Mouse (Mus musculus) adrenal gland, postnatal 36 days (tissue): ENCODE data around the gene Chadl. TPM values are rescaled to one million over a fixed set of nuclear protein-coding genes. Genes with fewer than 3 reads are reported as not detected.

ENCODE experiments used
- DNase-seq, 2 experiments: peaks; one replicate each; pipeline ENCODE4 v3.0.0; 2021; ENCODE audit warnings: mixed read lengths in 1 of 2
- total RNA-seq, 2 experiments: library from RNA; stranded (reverse); gene quantifications; 2 replicates each; pipeline ENCODE4 v1.2.3; 2021

The Chadl gene
- total RNA-seq, 2 experiments from 2014 or later: 2.4 to 3.3 TPM

GRCm38 (mm10) chr15:81700601-81701000, 3.5 kb upstream of the Chadl start:
- peak; percentile 16 to 44 for DNase-seq

DNA sequence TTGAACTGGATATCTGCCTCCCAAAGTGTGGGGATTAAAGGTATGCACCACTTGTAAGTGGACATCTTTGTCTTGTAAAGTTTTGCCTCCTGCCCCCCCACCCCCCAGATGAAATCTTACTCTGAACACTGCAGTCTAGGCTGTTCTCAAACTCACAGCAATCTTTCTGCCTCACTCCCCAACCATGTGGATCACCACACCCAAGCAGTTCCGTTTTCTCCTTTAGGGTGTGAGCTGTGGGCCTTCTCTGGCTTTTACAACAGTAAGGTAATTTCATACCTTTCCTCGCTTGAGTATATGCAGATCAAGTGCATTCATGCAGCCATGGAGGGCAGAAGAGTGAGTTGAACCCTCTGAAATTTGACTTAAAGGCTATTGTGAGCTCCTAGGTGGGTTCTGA, 3.1 kb upstream of the Chadl start:
- DNase-seq: no peak

GRCm38 (mm10) chr15:81698532-81698931, 1.4 kb upstream of the Chadl start:
- no peak for DNase-seq

DNA sequence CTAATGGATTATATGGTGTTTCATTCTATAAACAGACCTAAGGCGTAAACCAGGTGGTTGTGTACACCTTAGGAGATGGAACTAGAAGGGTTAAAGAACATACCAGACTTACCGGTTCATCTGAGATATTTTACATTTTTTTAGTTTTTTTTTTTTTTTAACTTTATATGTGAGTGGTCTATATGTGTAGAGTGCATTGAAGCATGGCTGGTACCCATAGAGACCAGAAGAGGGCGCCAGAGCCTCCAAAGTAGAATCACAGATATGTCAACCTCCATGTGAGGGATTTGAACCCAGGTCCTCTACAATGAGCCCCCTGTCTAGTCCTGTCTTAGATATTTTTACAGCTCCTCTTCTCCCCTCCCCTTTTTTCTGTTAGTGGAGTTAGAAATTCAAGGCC, 760 bp upstream of the Chadl start:
- DNase-seq: peak; percentile 15 to 59

GRCm38 (mm10) chr15:81694891-81695290, 2.2 kb downstream of the Chadl start:
- DNase-seq: no peak

- peak; percentile 91 to 93 for DNase-seq
These were observed 2.9 kb downstream of the Chadl start for GRCm38 (mm10) chr15:81693967-81694881.

- peak in 1 of 2 experiments; percentile 5 for DNase-seq
These were observed 3.6 kb downstream of the Chadl start for GRCm38 (mm10) chr15:81693366-81693966.

- no peak for DNase-seq
These were observed 16.7 kb downstream of the Chadl start for GRCm38 (mm10) chr15:81680301-81680805.

GRCm38 (mm10) chr15:81676637-81677036, 20.4 kb downstream of the Chadl start:
- DNase-seq: no peak

- peak; percentile 43 to 60 for DNase-seq
These were observed 26.9 kb downstream of the Chadl start for GRCm38 (mm10) chr15:81670231-81670640.

DNA sequence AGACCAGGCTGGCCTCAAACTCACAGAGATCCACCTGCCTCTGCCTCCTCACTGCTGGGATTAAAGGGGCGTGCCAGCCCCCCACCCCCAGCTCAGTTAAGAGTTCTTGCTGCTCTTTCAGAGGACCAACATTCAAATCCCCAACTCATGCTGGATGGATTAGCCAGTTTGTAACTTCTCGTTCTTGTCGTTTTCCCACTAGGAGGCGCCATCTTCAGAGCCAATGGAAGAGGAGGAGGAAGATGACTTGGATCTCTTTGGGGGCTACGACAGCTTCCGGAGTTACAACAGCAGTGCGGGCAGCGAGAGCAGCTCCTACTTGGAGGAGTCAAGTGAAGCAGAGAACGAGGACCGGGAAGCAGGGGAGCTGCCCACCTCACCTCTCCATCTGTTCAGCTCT, 30.1 kb downstream of the Chadl start:
- no peak for DNase-seq

GRCm38 (mm10) chr15:81663697-81664561, 33.2 kb downstream of the Chadl start, which contains the start of gene L3mbtl2:
Gene L3mbtl2 (plus strand): TSS chr15:81663889.
- DNase-seq: peak; percentile 94 to 96

DNA sequence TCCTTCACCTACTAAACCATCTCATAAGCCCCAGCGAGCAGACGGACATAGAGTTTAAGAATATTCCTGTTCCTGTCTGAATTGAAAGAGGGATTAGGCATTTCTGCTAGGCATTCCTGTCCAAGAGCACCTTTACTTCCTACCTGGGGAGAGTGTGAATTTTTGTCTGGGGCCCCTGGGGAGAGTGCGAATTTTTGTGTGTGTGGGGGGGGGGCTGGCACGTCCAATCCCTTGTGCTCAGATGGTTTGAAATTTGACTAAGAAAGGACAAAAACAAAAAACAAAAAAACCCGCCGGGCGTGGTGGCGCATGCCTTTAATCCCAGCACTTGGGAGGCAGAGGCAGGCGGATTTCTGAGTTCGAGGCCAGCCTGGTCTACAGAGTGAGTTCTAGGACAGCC, 33.8 kb downstream of the Chadl start:
- DNase-seq: no peak

GRCm38 (mm10) chr15:81661701-81662100, 35.4 kb downstream of the Chadl start:
- no peak for DNase-seq

GRCm38 (mm10) chr15:81650636-81651035, 46.5 kb downstream of the Chadl start:
- DNase-seq: peak in 1 of 2 experiments; percentile 3

GRCm38 (mm10) chr15:81649516-81650455, 47.3 kb downstream of the Chadl start:
- DNase-seq: peak; percentile 8 to 50
